Mouse (Mus musculus): ENCODE results near the gene Atp2c2. TPM values are rescaled to one million over a fixed set of nuclear protein-coding genes. Genes with fewer than 3 reads are reported as not detected.
A peak's percentile ranks its signal among the peaks of the same experiment; 100 is the strongest.

Gene Atp2c2
- polyA plus RNA-seq, 1 experiment = 0.02 TPM

- Histone ChIP-seq H3K36me3 (ENCODE audit: control insufficient read depth, insufficient read depth) (no peaks in the 10 kb centered on the region), H3K4me3 (ENCODE audit: insufficient read depth, poor library complexity, severe bottlenecking) (no peak overlapping the region), H3ac (ENCODE audit: control insufficient read depth, insufficient read length, low read depth) (no peak overlapping the region), H3K27me3 (ENCODE audit: control insufficient read depth, insufficient read depth, insufficient read length) (peaks cover 8% of the 10 kb centered on the region), H3K79me3 (ENCODE audit: low read depth) (no peaks in the 10 kb centered on the region), H3K79me2 (ENCODE audit: control insufficient read depth, insufficient read depth) (no peaks in the 10 kb centered on the region)
- no peak for TF ChIP-seq CEBPB (IDR thresholded peaks at IDR 0.05; ENCODE audit: low read depth)
- no peak for TF ChIP-seq CTCF (IDR thresholded peaks at IDR 0.05; ENCODE audit: control insufficient read depth, insufficient read depth, insufficient read length)
- no peak for TF ChIP-seq MYOG (IDR thresholded peaks at IDR 0.05; ENCODE audit: control insufficient read depth, extremely low read depth, insufficient read length)
- TF ChIP-seq FOSL1 (IDR thresholded peaks at IDR 0.05; ENCODE audit: insufficient read depth, low read length, poor library complexity, severe bottlenecking) = no peak
- TF ChIP-seq MAX (IDR thresholded peaks at IDR 0.05) = no peak
- TF ChIP-seq MYOD1 (IDR thresholded peaks at IDR 0.05; ENCODE audit: control insufficient read depth, insufficient read length, low read depth) = no peak
- no peak for TF ChIP-seq USF1 (IDR thresholded peaks at IDR 0.05; ENCODE audit: low read depth)
These were observed 25.7 kb upstream of the Atp2c2 start for GRCm38 (mm10) chr8:119673976-119674555.

- H3K36me3 ChIP-seq (ENCODE audit: control insufficient read depth, insufficient read depth) = no peaks in the 10 kb centered on the region
- TF ChIP-seq MAX (IDR thresholded peaks at IDR 0.05) = no peak
- no peak for TF ChIP-seq CEBPB (IDR thresholded peaks at IDR 0.05; ENCODE audit: low read depth)
- no peak for TF ChIP-seq CTCF (IDR thresholded peaks at IDR 0.05; ENCODE audit: control insufficient read depth, insufficient read depth, insufficient read length)
- no peak for TF ChIP-seq MYOD1 (IDR thresholded peaks at IDR 0.05; ENCODE audit: control insufficient read depth, insufficient read length, low read depth)
- TF ChIP-seq USF1 (IDR thresholded peaks at IDR 0.05; ENCODE audit: low read depth) = no peak
- no peak for TF ChIP-seq MYOG (IDR thresholded peaks at IDR 0.05; ENCODE audit: control insufficient read depth, extremely low read depth, insufficient read length)
- no peak for TF ChIP-seq FOSL1 (IDR thresholded peaks at IDR 0.05; ENCODE audit: insufficient read depth, low read length, poor library complexity, severe bottlenecking)
- no peaks in the 10 kb centered on the region for H3K79me3 ChIP-seq (ENCODE audit: low read depth)
- no peak overlapping the region for H3K4me3 ChIP-seq (ENCODE audit: insufficient read depth, poor library complexity, severe bottlenecking)
- no peaks in the 10 kb centered on the region for H3K79me2 ChIP-seq (ENCODE audit: control insufficient read depth, insufficient read depth)
- H3ac ChIP-seq (ENCODE audit: control insufficient read depth, insufficient read length, low read depth) = no peak overlapping the region
- peaks cover 8% of the 10 kb centered on the region for H3K27me3 ChIP-seq (ENCODE audit: control insufficient read depth, insufficient read depth, insufficient read length)
These were observed 24.4 kb upstream of the Atp2c2 start for GRCm38 (mm10) chr8:119675457-119675856.

- no peak overlapping the region for H3ac ChIP-seq (ENCODE audit: control insufficient read depth, insufficient read length, low read depth)
- H3K27me3 ChIP-seq (ENCODE audit: control insufficient read depth, insufficient read depth, insufficient read length) = peaks cover 14% of the 10 kb centered on the region
- TF ChIP-seq FOSL1 (IDR thresholded peaks at IDR 0.05; ENCODE audit: insufficient read depth, low read length, poor library complexity, severe bottlenecking) (no peak), MAX (IDR thresholded peaks at IDR 0.05) (no peak), CTCF (IDR thresholded peaks at IDR 0.05; ENCODE audit: control insufficient read depth, insufficient read depth, insufficient read length) (peak; percentile 89), USF1 (IDR thresholded peaks at IDR 0.05; ENCODE audit: low read depth) (no peak)
- H3K79me2 ChIP-seq (ENCODE audit: control insufficient read depth, insufficient read depth) = no peaks in the 10 kb centered on the region
- no peaks in the 10 kb centered on the region for H3K36me3 ChIP-seq (ENCODE audit: control insufficient read depth, insufficient read depth)
- H3K4me3 ChIP-seq (ENCODE audit: insufficient read depth, poor library complexity, severe bottlenecking) = no peak overlapping the region
- H3K79me3 ChIP-seq (ENCODE audit: low read depth) = no peaks in the 10 kb centered on the region
These were observed 23.4 kb upstream of the Atp2c2 start for GRCm38 (mm10) chr8:119676389-119676788.

DNA sequence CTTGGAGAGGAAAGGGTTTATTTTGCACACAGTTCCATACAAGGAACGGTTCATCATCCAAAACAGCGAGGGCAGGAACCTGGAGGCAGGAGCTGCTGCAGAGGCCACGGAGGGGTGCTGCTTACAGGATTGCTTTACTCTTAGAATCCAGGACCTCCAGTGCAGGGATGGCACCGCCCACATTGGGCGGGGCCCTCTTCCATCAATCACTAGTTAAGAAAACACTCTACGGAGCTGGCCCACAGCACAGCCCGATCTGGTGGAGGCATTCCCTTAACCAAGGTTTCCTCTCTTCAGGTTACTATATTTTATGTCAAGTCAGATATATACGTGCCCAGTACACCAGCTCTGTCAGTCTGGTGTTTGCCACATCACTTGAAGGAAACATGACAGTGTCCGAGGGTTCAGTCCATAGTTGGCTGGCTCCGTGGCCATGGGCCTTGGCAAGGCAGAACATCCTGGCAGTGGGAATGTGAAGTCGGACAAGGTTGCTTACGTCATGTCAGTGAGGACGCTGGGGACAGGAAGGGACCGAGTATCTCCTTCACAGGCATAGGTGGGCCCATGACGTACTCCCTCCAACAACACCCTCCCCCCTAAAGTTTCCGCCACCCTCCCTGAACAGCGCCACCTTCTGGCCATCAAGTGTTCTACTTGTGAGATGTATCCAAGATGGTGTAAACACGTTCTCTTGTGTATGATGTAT lies 21.5 kb upstream of the Atp2c2 start:
- Histone ChIP-seq H3ac (ENCODE audit: control insufficient read depth, insufficient read length, low read depth) (no peak overlapping the region), H3K79me3 (ENCODE audit: low read depth) (no peaks in the 10 kb centered on the region), H3K4me3 (ENCODE audit: insufficient read depth, poor library complexity, severe bottlenecking) (no peak overlapping the region), H3K36me3 (ENCODE audit: control insufficient read depth, insufficient read depth) (no peaks in the 10 kb centered on the region), H3K79me2 (ENCODE audit: control insufficient read depth, insufficient read depth) (no peaks in the 10 kb centered on the region), H3K27me3 (ENCODE audit: control insufficient read depth, insufficient read depth, insufficient read length) (peaks cover 19% of the 10 kb centered on the region)
- TF ChIP-seq CTCF (IDR thresholded peaks at IDR 0.05; ENCODE audit: control insufficient read depth, insufficient read depth, insufficient read length) (peak; percentile 32), USF1 (IDR thresholded peaks at IDR 0.05; ENCODE audit: low read depth) (no peak)

- H3K27me3 ChIP-seq (ENCODE audit: control insufficient read depth, insufficient read depth, insufficient read length) = peaks cover 20% of the 10 kb centered on the region
- TF ChIP-seq MAX (IDR thresholded peaks at IDR 0.05) (no peak), USF1 (IDR thresholded peaks at IDR 0.05; ENCODE audit: low read depth) (no peak), MYOG (IDR thresholded peaks at IDR 0.05; ENCODE audit: control insufficient read depth, extremely low read depth, insufficient read length) (no peak), CTCF (IDR thresholded peaks at IDR 0.05; ENCODE audit: control insufficient read depth, insufficient read depth, insufficient read length) (no peak), FOSL1 (IDR thresholded peaks at IDR 0.05; ENCODE audit: insufficient read depth, low read length, poor library complexity, severe bottlenecking) (no peak), MYOD1 (IDR thresholded peaks at IDR 0.05; ENCODE audit: control insufficient read depth, insufficient read length, low read depth) (no peak), CEBPB (IDR thresholded peaks at IDR 0.05; ENCODE audit: low read depth) (no peak)
- H3K79me2 ChIP-seq (ENCODE audit: control insufficient read depth, insufficient read depth) = no peaks in the 10 kb centered on the region
- H3K4me3 ChIP-seq (ENCODE audit: insufficient read depth, poor library complexity, severe bottlenecking) = no peak overlapping the region
- no peaks in the 10 kb centered on the region for H3K79me3 ChIP-seq (ENCODE audit: low read depth)
- no peaks in the 10 kb centered on the region for H3K36me3 ChIP-seq (ENCODE audit: control insufficient read depth, insufficient read depth)
- H3ac ChIP-seq (ENCODE audit: control insufficient read depth, insufficient read length, low read depth) = no peak overlapping the region
These were observed 20.6 kb upstream of the Atp2c2 start for GRCm38 (mm10) chr8:119679184-119679583.

DNA sequence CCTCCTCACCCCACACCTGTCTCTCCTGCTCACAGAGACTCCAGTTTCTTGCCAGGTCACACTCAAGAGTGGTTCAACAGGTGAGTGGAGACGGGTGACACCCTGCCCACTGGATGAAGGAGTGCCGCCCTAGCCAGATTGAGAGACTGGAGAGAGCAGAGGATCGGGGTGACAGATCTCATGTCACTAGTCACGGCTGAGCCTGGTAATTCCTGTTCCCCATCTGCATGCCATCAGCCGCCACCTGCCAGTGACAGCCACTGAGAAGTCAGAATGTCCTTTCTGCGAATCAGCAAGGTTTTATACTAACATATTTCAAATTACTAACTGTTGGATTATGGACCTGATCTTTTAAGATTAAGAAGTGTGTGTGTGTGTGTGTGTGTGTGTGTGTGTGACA lies 9.2 kb upstream of the Atp2c2 start:
- no peak overlapping the region for H3K4me3 ChIP-seq (ENCODE audit: insufficient read depth, poor library complexity, severe bottlenecking)
- H3K36me3 ChIP-seq (ENCODE audit: control insufficient read depth, insufficient read depth) = no peaks in the 10 kb centered on the region
- no peaks in the 10 kb centered on the region for H3K79me3 ChIP-seq (ENCODE audit: low read depth)
- no peaks in the 10 kb centered on the region for H3K79me2 ChIP-seq (ENCODE audit: control insufficient read depth, insufficient read depth)
- TF ChIP-seq CEBPB (IDR thresholded peaks at IDR 0.05; ENCODE audit: low read depth) = no peak
- TF ChIP-seq MYOD1 (IDR thresholded peaks at IDR 0.05; ENCODE audit: control insufficient read depth, insufficient read length, low read depth) = no peak
- no peak for TF ChIP-seq CTCF (IDR thresholded peaks at IDR 0.05; ENCODE audit: control insufficient read depth, insufficient read depth, insufficient read length)
- TF ChIP-seq MAX (IDR thresholded peaks at IDR 0.05) = no peak
- no peak for TF ChIP-seq USF1 (IDR thresholded peaks at IDR 0.05; ENCODE audit: low read depth)
- no peak for TF ChIP-seq FOSL1 (IDR thresholded peaks at IDR 0.05; ENCODE audit: insufficient read depth, low read length, poor library complexity, severe bottlenecking)
- TF ChIP-seq MYOG (IDR thresholded peaks at IDR 0.05; ENCODE audit: control insufficient read depth, extremely low read depth, insufficient read length) = no peak
- H3K27me3 ChIP-seq (ENCODE audit: control insufficient read depth, insufficient read depth, insufficient read length) = no peaks in the 10 kb centered on the region
- no peak overlapping the region for H3ac ChIP-seq (ENCODE audit: control insufficient read depth, insufficient read length, low read depth)

Data from C2C12 (cell line).